Mouse (Mus musculus) brain, embryonic 14.5 days (tissue): ENCODE data around the gene Celf2.

Experiments used
- CTCF ChIP-seq: fragments of 200-500 bp; IDR thresholded peaks from 2 replicates; pipeline ENCODE4 v1.5.1; 2012; ENCODE audit warnings: inconsistent platforms, mild to moderate bottlenecking, moderate library complexity, borderline replicate concordance; ENCODE audit not compliant: insufficient read depth, insufficient read length; ENCODE audit errors: extremely low read depth
- POLR2A ChIP-seq: fragments of 200-500 bp; IDR thresholded peaks from 2 replicates; pipeline ENCODE4 v1.6.1; 2012; ENCODE audit warnings: mild to moderate bottlenecking, inconsistent platforms, borderline replicate concordance; ENCODE audit not compliant: poor library complexity, insufficient read depth, insufficient read length, severe bottlenecking; ENCODE audit errors: extremely low read depth

- TF ChIP-seq POLR2A, result no peak
- TF ChIP-seq CTCF, result no peak
These were observed 835.9 kb downstream of the Celf2 start for GRCm38 (mm10) chr2:6673418-6673817.
